Mouse (Mus musculus): ENCODE measurements around the gene Zc3h12c.
A peak's percentile ranks its signal among the peaks of the same experiment; 100 is the strongest.

The Zc3h12c gene

DNA sequence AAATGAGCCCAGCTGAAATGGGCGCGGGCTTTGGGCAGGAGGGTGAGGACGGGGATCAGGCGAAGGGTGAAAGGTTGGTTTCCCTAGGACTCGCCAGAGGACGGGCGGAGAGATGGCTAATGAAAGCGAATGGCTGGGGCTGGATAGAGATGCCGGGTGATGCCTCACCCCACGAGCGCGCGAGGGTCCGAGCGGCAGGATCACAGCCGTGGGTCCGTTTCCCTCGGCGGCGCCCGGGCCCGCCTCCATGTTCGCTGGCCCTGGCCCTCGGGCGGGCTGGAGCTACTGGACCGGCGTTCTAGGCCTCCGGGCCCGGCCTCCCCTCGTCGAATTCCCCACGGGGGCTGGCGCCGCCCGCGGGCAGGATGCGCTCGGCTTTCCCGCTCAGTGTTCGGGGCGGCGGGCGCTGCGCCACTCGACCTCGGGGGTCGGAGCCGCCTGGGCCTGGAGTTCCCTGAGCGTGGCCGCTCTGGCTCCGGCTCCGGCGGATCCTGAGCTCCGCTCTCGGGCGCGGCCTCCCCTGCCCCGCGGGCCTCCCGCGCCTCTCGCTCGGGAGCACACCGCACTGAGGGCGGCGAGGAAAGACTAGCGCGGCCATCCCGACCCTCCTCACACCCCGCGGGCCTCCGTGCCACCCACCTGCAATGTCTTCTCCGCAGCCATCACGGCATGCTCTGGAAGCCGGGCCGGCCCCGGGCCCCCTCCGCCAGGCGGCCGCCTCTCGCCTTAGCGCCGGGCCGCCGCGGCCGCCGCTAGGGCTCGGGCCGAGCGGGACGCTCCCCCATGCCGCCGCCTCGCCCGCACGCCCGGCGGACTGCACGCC is at the start of gene Zc3h12c:
Zc3h12c (minus strand) TSS at position 710 of the 823 bp plus-strand sequence.
- peak; percentile 60 for DNase-seq (ENCODE audit: low read depth, low spot score)

DNA sequence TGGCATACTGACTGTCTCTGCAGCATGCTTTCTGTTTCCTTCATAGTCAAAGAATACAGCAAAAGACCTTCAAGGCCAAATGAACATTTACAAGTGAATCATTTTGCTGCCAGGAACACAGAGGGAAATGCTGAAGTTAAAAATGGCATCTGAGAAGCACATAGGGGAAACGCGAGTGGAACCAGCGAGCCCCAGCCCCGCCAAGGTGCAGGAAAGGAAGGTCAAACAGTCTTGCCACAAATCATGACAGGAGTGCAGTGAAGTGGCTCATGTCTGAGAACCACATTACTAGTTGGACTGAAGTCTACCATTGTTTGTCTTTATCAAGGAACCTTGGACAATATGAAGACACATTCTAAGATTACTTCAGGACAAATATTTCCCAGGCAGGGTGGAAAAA is 49.3 kb upstream of the Zc3h12c start:
- no peak for DNase-seq (ENCODE audit: low read depth, low spot score)

DNA sequence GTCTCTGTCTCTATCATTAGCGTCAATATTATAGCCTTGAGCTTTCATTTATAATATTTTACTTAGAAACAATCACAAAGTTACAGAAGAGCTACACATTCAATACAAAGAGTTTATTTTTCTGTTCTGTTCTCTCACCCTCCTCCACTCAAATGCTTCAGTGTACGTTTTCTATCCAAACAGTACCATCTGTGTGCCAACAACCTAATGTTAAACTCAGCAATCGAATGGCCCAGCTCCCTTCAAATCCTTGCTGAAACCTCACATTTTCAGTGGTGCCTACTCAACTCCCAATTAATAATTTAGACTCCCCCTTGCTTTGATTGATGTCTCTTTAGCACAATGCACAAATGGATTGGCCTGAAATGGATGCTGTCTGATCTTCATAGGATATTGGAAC is 46.9 kb upstream of the Zc3h12c start:
- no peak for DNase-seq (ENCODE audit: low read depth, low spot score)

DNA sequence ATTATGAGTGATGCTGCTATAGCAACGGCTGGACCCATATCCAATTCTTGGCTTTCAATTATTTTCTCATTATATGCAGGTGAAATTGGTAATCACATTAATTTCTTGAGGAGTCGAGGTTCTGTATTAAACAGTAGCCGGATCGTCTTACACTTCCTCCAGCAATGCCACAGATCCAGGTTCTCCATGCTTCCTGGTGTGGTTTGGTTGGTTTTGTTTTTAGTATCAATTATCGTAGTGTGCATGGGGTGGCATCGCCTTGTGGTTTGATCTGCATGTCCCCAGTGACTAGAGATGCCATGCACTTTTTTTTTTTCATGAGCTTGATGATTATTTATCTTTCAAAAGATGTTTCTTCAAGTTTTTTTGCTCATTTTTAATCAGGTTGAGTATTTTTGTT is 44.0 kb upstream of the Zc3h12c start:
- no peak for DNase-seq (ENCODE audit: low read depth, low spot score)

DNA sequence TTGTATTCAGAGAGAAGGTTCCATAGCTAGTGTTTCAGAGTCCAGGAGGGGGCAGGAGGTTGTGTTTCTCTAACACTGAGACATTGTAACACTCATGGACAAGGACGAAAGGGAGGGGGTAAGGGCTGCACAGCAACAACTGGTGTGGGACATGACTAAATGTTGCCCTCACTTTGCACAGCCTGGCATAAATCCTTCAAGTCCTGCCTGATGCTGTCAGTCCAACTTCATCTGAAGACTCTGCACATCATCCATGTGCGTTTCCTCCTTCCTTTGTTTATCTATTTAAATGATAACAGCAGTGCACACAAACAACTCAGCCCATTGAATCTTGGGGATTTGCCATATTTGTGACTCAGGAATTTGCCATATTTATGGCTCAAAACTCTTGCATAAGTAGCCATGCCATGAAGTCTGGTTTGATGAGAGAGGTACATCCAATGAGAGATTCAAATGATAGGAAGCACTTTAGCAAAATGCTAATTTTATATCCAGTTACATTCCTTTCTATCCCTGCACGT is 40.2 kb upstream of the Zc3h12c start:
- no peak for DNase-seq (ENCODE audit: low read depth, low spot score)

DNA sequence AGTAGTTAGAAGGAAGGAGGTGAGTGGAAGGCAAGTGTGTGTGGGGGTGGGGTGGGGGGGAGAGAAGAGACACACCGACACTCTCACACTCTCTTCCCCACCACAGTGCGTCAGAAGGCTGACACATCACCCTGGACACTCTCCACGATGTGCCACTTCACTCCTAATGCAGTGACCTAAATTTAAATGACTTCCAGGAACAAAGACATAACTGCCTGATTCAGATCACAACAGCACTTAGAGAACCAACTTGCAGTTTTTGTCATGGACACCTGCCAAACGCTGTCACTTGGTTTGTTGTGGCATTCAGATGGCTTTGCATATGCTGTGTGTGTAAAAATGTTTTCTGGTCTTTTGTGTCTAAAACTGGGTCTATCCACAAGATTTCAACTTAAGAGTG is 34.8 kb upstream of the Zc3h12c start:
- no peak for DNase-seq (ENCODE audit: low read depth, low spot score)

DNA sequence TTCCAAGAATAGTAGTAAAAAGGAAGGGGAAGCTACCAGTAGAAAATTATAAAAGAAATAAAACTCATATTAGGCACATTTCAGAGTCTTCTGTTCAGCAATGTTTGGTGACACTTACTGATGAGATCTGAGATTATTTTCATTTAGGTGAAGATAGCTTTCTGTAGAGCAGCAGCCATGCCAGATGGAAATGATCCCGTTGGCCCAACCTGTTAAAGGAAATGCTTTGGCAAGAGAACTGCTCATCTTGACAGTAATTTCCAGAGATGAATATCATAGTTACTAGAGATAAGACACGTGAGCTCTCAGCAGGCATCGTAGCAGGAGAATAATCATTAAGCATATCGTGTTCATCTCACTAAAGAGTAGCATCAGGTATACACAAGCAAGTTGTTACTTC is 31.9 kb upstream of the Zc3h12c start:
- no peak for DNase-seq (ENCODE audit: low read depth, low spot score)

DNA sequence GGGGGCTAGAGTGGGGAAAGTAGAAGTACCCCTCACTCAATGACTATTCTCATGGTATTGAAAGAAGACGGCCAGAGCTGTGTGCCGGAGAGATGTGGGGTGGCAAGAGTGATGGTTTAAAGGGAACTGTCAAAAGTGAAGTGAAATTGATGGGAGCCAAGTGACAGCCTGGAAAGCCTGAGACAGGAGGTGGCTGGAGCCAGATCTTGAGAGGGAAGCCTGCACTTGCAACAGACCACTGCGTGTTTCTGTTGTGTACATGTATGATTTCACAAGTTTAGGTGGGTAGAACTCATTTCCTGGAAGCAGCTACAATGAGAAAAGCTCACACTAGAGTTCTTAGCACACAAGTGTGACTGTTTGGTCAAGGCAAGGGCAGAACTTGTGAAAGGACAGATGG is 27.5 kb upstream of the Zc3h12c start:
- DNase-seq (ENCODE audit: low read depth, low spot score) = no peak

DNA sequence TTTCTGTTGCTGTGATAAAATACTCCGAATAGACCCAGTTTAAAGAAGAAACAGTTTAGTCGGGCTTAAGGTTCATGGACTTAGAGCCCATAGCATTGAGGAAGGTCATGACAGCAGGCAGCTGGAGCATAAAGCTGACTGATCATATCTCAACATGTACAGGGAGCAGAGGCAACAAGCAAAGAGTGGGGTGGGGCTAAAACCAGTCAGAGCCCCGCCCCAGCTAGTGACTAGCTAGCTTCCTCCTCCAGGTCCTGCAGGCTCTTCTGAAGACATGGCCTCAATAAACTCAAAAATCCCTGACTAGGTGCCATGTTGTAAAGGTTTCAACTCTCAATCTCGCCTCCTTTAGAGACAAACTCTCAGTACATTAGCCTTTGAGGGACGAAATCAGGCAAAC is 25.5 kb upstream of the Zc3h12c start:
- DNase-seq (ENCODE audit: low read depth, low spot score) = no peak

DNA sequence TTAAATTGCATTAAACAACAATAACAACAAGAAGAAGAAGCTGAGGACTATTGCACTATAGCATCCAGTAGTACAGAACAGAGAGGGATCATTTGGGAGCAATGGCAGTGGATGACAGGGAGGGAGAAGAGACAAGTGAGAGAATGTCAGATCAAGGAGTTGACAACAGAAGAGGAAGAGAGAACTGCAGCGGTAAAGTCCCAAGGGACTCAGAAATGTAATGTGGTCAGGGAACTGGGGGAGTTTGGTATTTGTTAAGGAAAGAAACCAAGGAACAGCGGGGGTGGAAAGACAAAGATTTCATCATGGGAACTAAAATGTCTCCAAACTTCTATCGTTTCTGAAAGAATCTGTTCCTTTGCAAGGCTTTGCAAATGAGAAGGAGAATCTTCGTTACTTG is 22.5 kb upstream of the Zc3h12c start:
- no peak for DNase-seq (ENCODE audit: low read depth, low spot score)

DNA sequence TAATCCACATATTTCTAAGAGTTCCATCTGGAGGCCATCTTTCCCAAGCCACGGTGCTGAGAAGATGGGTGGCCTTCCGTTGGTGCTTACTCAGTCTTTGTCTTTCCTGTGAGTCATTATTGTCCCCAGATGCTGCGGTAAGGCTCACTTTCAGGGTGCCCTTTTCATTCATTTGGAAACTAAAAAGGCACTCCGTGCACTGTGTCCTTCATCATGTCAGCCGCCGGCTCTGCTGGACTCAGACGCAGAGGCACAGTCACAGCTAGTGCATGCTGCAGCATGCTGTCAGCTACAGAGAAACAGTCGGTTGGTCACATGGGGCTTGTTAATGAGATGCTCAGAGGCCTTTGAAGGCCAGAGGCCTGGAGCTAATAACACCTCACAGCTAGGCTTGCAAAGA is 19.7 kb upstream of the Zc3h12c start:
- DNase-seq (ENCODE audit: low read depth, low spot score) = no peak

DNA sequence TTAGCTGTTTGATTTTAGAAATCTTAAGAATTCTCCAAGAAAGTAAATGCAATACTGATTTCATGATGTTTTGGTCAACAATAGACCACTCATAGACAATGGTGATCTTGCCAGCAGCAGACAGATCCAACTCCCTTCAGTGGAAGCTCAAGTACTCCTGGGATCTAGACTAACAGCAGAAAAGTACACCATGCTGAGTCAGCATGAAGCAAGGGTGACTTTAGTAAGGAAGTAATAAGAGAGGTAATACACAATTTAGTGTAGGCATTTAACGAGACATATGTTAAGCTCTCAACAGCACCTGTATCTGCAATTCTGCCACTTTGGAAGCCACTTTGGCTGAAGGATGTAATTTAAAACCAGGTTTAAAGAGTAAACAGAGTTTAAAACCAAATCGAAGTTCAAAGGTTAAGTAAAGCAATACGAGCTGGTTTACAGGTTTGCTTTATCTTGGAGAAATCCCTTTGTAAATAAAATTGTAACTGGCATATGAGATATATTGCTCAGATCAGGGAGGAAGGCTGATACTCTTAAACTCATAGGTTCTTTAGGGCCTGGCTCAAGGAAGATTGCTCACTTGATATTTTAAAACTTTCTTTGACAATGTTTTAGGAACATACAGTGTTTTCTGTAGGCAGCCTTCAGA is 18.0 kb upstream of the Zc3h12c start:
- no peak for DNase-seq (ENCODE audit: low read depth, low spot score)

DNA sequence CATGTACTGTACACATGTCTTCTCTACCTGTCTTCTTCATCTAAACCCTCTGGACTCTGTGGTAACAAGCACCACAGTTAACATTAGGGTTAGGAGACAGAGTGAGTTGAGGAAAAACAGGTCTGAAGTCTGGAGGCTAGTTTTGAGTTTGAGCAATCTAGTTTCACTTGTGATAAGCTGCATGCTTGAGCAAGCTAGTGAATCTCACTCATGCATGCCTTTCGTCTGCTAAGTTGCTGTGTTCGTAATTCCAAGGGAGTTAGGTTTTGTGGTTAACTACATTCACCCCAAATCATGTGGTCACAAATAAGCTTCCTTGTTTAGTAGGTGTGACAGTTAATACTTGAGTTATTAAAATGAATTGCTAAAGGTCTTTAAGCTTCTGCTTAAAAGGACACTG is 13.0 kb upstream of the Zc3h12c start:
- no peak for DNase-seq (ENCODE audit: low read depth, low spot score)

DNA sequence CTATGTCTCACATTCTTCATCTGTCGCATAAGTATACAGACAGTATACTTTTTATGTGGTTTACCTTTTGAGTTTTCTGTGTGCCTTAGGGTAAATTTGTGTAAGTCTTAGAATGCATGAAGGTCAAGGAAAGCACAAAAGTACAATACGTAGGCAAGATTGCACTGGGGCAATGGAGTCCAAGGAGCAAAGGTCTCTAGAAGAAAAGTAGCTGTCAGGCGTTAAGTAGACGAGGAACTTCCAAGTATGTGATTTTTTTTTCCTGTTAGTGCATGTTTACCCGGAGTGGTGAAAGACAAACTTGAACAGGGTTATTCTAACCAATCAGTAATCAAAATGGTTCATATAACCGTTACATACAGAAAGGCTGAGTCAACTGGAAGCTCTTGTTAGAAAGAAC is 12.5 kb upstream of the Zc3h12c start:
- DNase-seq (ENCODE audit: low read depth, low spot score) = no peak

DNA sequence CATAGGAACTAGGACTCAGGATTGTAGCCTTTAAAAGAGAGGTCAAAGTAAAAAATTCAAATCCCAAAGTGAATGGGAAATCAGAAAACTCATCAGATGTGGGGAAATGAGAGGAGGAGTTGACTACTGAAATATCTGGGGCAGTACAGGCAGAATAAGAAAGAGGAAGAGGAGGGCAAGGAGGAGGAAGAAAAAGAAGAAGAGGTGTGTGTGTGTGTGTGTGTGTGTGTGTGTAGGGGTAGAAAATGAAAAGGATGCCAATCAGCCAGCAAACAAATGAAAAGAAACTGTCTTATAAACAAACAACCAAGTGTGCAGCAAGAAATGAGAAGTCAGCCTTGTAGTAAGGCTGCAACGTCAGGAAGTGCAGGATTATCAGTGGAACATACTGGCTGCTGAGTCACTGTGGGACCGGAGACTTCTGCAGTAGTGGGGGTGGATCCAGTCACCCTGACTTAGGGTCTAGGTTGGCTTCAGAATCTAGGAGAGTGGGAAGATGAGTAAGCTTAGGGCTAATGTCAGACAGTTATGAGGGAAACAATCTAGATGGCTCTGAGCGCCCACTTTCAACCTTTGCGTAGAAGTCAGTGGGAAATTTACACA is 7.0 kb upstream of the Zc3h12c start:
- no peak for DNase-seq (ENCODE audit: low read depth, low spot score)

DNA sequence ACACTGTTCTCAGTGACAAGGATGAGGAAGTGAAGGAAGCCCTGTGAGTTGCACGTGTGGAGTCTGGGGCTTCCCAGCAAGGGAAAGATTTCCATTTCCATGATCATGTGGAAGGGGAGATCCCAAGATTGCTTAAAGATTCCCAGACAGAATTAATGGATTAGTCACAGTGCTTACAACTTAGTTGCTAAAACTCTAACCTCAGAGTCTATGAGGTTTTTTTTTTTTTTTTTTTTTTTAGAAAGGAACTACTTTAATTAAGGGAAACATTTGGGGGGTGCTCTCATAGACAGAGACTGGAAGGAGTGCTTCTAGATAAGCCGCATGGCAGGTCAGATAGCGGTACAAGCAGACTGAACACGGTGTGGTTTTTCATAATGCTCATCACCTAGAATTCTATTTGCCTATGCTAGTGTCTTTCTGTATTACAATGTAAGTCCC is 6.3 kb upstream of the Zc3h12c start:
- DNase-seq (ENCODE audit: low read depth, low spot score) = no peak

DNA sequence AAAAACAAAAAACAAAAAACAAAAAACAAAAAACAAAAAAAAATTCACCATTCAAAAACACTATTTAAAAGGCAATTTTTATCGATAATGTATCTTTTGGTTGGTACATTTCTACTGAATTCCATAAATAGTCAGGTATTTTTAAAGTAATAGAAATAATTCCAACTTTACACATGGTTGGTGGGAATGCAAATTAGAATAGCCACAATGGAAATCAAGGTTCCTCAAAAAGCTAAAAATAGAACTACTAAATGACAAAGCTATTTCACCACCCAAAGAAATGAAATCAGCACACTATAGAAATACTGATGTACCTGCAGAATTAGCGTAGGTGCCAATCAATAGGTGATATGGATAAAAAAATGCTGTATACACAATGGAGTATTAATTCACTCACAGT is 5.6 kb upstream of the Zc3h12c start:
- no peak for DNase-seq (ENCODE audit: low read depth, low spot score)

DNA sequence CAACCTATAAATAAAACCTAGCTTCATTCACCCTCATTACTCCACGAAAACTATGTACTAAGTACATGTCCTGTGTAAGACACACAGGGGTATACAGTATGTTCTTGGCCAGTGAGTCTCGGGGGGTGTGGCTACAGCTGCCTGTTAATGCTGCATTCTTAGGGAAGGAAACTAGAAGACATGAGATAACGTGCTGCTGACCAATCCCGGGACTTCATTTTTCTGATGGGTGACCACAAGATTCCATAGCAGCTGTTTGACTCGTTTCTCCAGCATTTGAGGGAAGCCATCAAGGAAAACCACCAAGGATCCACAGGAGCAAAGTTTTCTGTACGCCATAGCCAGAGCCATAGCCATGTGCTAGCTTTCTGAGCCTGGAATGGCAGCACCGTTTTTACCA is 4.2 kb upstream of the Zc3h12c start:
- no peak for DNase-seq (ENCODE audit: low read depth, low spot score)

DNA sequence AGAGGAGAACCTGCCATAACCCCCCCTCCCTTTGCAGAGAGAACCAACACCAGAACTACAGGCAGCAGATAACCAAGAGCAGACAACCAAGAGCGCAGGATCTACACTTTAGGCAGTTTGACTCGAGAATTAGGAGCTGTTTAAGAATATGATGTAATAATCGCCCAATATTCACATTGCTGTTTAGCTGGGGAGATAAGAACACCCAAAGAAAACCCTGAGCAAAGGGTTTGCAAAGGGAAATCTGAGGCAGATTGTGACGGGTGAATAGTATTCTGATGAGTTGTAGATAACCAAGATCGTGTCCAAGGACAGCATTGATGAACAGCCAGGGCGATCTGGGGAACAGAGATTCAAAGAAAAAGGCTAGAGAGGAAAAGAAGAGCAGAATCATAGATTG is 2.3 kb upstream of the Zc3h12c start:
- DNase-seq (ENCODE audit: low read depth, low spot score) = no peak

DNA sequence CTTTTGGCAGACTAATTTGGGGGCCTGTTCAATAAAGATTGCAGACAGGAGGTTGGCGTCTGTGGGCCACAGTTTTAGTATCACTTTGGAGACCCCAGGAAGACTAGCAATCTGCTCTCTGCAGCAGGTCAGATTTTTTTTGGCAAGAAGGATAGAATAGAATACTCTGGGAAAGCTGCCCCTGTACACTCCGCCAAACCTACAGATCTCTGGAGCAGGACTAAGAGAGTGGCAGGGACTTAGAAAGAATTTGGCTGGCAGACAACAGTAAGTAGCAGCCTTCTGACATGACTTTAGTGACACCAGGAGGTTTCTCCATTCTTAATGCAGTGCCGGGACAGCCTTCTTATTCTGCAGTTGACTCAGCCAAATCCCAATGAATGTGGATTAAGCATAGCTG is 1.8 kb upstream of the Zc3h12c start:
- DNase-seq (ENCODE audit: low read depth, low spot score) = no peak

DNA sequence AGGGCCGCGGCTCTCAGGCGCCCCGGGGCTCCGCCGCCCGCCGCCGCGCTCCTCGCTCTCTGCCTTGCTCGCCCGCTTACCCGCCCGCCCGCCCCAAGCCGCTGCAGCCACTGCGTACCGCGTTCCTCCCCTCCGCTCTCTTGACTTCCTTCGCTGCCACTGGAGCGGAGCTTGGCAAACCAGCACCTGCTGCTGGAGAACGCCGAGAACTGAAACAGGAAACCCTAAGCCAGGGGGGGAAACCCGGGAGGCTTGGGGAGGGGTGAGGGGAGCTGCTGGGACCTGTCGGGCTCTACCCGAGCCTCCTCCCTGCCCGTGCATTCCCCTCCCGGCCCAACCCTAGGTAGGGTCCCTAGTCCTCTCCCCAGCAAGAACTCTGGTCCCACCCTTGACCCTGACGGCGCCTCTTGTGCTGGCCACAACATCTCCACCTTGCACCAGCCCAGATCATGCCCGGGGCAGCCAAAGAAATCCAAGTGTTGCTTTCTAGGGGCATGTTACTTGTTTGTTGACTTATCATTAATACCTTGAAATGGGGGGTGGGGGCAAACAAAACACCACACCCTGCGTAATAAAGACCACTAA is 406 bp upstream of the Zc3h12c start:
- peak; percentile 88 for DNase-seq (ENCODE audit: low read depth, low spot score)

DNA sequence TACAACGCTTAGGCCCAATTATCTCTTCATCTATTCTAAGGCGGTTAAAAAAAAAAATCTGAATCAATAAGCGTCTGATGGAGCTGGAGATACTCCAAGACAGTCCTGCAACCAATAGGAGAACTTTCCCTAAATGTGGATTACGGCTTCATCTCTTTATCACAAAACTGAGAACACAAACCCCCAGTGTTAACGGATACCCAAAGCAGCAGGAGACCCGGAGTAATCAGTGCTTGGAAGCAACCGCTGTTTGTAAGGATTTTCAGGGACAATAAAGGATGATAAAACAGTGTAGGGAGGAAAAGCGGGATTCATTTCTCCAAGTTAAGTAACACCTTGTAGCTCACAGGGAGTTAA is 888 bp downstream of the Zc3h12c start:
- no peak for DNase-seq (ENCODE audit: low read depth, low spot score)

Data from R1 (cell line).